Mouse (Mus musculus): ENCODE measurements around the gene Tesk1. TPM values are rescaled to one million over a fixed set of nuclear protein-coding genes. Genes with fewer than 3 reads are reported as not detected.

The Tesk1 gene
- polyA plus RNA-seq, 1 experiment: 59.0 TPM

- TF ChIP-seq POLR2A (IDR thresholded peaks at IDR 0.05; ENCODE audit: low read depth, low read length) (no peak), CTCF (conservative IDR thresholded peaks at IDR 0.05; ENCODE audit: insufficient read depth, insufficient read length, low read depth, low read length) (no peak)
- Histone ChIP-seq H3K27me3 (replicated peaks; ENCODE audit: control insufficient read depth, insufficient read depth, low read length) (no peaks in the 10 kb centered on the region), H3K4me1 (ENCODE audit: control insufficient read depth, insufficient read depth, low read length) (no peaks in the 10 kb centered on the region), H3K36me3 (ENCODE audit: control insufficient read depth, insufficient read depth, low read length) (no peaks in the 10 kb centered on the region), H3K4me3 (ENCODE audit: insufficient read depth, low read depth, low read length) (no peak overlapping the region), H3K27ac (ENCODE audit: insufficient read depth, low read depth, low read length) (no peak overlapping the region)
- 76% methylated on average over 1 of the region's 1 CpGs for WGBS
- no peak for DNase-seq
Observed at GRCm38 (mm10) chr4:43432832-43433231, 8.9 kb upstream of the Tesk1 start.

- TF ChIP-seq CTCF (conservative IDR thresholded peaks at IDR 0.05; ENCODE audit: insufficient read depth, insufficient read length, low read depth, low read length) (peak; percentile 98), POLR2A (IDR thresholded peaks at IDR 0.05; ENCODE audit: low read depth, low read length) (peak; percentile 95)
- Histone ChIP-seq H3K27me3 (replicated peaks; ENCODE audit: control insufficient read depth, insufficient read depth, low read length) (no peaks in the 10 kb centered on the region), H3K4me1 (ENCODE audit: control insufficient read depth, insufficient read depth, low read length) (peaks cover 5% of the 10 kb centered on the region; the same call in 1 of the 2 replicates), H3K36me3 (ENCODE audit: control insufficient read depth, insufficient read depth, low read length) (peaks cover 1% of the 10 kb centered on the region; the same call in 1 of the 2 replicates), H3K4me3 (ENCODE audit: insufficient read depth, low read depth, low read length) (peak overlapping the region; percentile 76), H3K27ac (ENCODE audit: insufficient read depth, low read depth, low read length) (peak overlapping the region; percentile 94)
- peak; percentile 100 for DNase-seq
- under 1% methylated on average over 33 of the region's 33 CpGs for WGBS
Observed at GRCm38 (mm10) chr4:43442044-43442443, 305 bp downstream of the Tesk1 start.

DNA sequence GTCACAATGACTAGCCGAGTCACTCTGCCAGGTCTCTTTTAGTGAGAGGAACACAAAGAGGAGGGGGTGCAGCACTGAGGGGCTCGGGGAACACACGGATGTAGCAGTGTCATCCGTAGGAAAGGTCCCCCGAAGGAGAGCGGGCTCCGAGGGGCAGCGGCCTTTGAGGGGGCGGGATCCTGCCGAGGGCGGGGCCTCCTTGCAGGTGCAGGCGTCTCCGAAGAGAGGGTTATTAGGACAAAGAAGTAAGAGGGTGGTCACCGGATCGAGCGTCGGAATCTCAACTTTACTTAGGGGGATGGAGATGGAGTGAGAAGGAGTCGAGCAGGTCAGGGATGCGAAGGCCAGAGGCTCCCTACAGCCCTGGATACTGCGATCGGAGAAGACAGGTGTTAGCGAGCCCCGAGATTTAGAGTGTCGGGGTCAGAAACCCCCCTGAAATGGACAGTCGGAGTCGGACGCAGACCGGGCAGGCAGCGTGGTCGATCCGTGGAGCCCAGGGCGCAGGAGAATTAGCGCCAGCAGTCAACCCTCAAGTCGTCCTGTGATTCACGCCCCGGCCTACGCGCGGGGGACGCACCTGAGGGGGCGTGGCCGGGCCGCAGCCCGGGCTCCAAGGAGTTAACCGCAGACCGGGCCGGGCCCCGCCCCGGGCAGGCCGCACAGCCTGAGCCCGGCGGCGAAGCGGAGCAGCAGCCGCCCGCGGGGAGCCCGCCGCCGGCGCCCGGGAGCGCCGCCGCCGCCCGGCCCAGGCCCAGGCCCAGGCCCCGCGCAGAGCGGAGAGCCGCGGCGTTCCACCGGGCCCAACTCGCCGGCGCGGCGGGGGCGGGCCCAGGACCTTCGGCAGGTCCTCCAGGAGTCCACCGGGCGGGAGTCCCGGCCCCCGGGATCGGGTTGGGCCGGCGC lies 970 bp downstream of the Tesk1 start:
- TF ChIP-seq POLR2A (IDR thresholded peaks at IDR 0.05; ENCODE audit: low read depth, low read length) (peak; percentile 5), CTCF (conservative IDR thresholded peaks at IDR 0.05; ENCODE audit: insufficient read depth, insufficient read length, low read depth, low read length) (no peak)

GRCm38 (mm10) chr4:43443511-43443910 lies 1.8 kb downstream of the Tesk1 start:
- H3K27me3 ChIP-seq (replicated peaks; ENCODE audit: control insufficient read depth, insufficient read depth, low read length): no peaks in the 10 kb centered on the region
- H3K36me3 ChIP-seq (ENCODE audit: control insufficient read depth, insufficient read depth, low read length): peaks cover 1% of the 10 kb centered on the region; the same call in 1 of the 2 replicates
- TF ChIP-seq CTCF (conservative IDR thresholded peaks at IDR 0.05; ENCODE audit: insufficient read depth, insufficient read length, low read depth, low read length) (no peak), POLR2A (IDR thresholded peaks at IDR 0.05; ENCODE audit: low read depth, low read length) (no peak)
- DNase-seq: peak; percentile 41
- H3K27ac ChIP-seq (ENCODE audit: insufficient read depth, low read depth, low read length): no peak overlapping the region
- 1% methylated on average over 28 of the region's 28 CpGs for WGBS
- H3K4me3 ChIP-seq (ENCODE audit: insufficient read depth, low read depth, low read length): peak overlapping the region; percentile 76
- peaks cover 5% of the 10 kb centered on the region; the same call in 1 of the 2 replicates for H3K4me1 ChIP-seq (ENCODE audit: control insufficient read depth, insufficient read depth, low read length)

More for the DNA sequence above, 970 bp downstream of the Tesk1 start:
- WGBS: under 1% methylated on average over 75 of the region's 88 CpGs
- Histone ChIP-seq H3K27me3 (replicated peaks; ENCODE audit: control insufficient read depth, insufficient read depth, low read length) (no peaks in the 10 kb centered on the region), H3K36me3 (ENCODE audit: control insufficient read depth, insufficient read depth, low read length) (peaks cover 1% of the 10 kb centered on the region; the same call in 1 of the 2 replicates), H3K4me3 (ENCODE audit: insufficient read depth, low read depth, low read length) (peak overlapping the region; percentile 76), H3K4me1 (ENCODE audit: control insufficient read depth, insufficient read depth, low read length) (peaks cover 5% of the 10 kb centered on the region; the same call in 1 of the 2 replicates), H3K27ac (ENCODE audit: insufficient read depth, low read depth, low read length) (peak overlapping the region; percentile 94)
- DNase-seq: peak; percentile 85

- H3K27me3 ChIP-seq (replicated peaks; ENCODE audit: control insufficient read depth, insufficient read depth, low read length): no peaks in the 10 kb centered on the region
- no peak overlapping the region for H3K4me3 ChIP-seq (ENCODE audit: insufficient read depth, low read depth, low read length)
- 76% methylated on average over 13 of the region's 13 CpGs for WGBS
- DNase-seq: no peak
- peaks cover 5% of the 10 kb centered on the region; the same call in 1 of the 2 replicates for H3K4me1 ChIP-seq (ENCODE audit: control insufficient read depth, insufficient read depth, low read length)
- peaks cover 1% of the 10 kb centered on the region; the same call in 1 of the 2 replicates for H3K36me3 ChIP-seq (ENCODE audit: control insufficient read depth, insufficient read depth, low read length)
- TF ChIP-seq POLR2A (IDR thresholded peaks at IDR 0.05; ENCODE audit: low read depth, low read length): no peak
- TF ChIP-seq CTCF (conservative IDR thresholded peaks at IDR 0.05; ENCODE audit: insufficient read depth, insufficient read length, low read depth, low read length): no peak
- H3K27ac ChIP-seq (ENCODE audit: insufficient read depth, low read depth, low read length): no peak overlapping the region
Observed at GRCm38 (mm10) chr4:43447251-43447650, 5.5 kb downstream of the Tesk1 start.

GRCm38 (mm10) chr4:43448554-43448953 lies 6.8 kb downstream of the Tesk1 start:
- H3K4me1 ChIP-seq (ENCODE audit: control insufficient read depth, insufficient read depth, low read length): peaks cover 5% of the 10 kb centered on the region; the same call in 1 of the 2 replicates
- H3K36me3 ChIP-seq (ENCODE audit: control insufficient read depth, insufficient read depth, low read length): peaks cover 1% of the 10 kb centered on the region; the same call in 1 of the 2 replicates
- no peak for DNase-seq
- no peak overlapping the region for H3K4me3 ChIP-seq (ENCODE audit: insufficient read depth, low read depth, low read length)
- 95% methylated on average over 3 of the region's 3 CpGs for WGBS
- no peak overlapping the region for H3K27ac ChIP-seq (ENCODE audit: insufficient read depth, low read depth, low read length)
- no peak for TF ChIP-seq POLR2A (IDR thresholded peaks at IDR 0.05; ENCODE audit: low read depth, low read length)
- TF ChIP-seq CTCF (conservative IDR thresholded peaks at IDR 0.05; ENCODE audit: insufficient read depth, insufficient read length, low read depth, low read length): no peak
- no peaks in the 10 kb centered on the region for H3K27me3 ChIP-seq (replicated peaks; ENCODE audit: control insufficient read depth, insufficient read depth, low read length)

- TF ChIP-seq POLR2A (IDR thresholded peaks at IDR 0.05; ENCODE audit: low read depth, low read length): no peak
- no peak for TF ChIP-seq CTCF (conservative IDR thresholded peaks at IDR 0.05; ENCODE audit: insufficient read depth, insufficient read length, low read depth, low read length)
- H3K27ac ChIP-seq (ENCODE audit: insufficient read depth, low read depth, low read length): no peak overlapping the region
- no peaks in the 10 kb centered on the region for H3K27me3 ChIP-seq (replicated peaks; ENCODE audit: control insufficient read depth, insufficient read depth, low read length)
- H3K4me3 ChIP-seq (ENCODE audit: insufficient read depth, low read depth, low read length): no peak overlapping the region
- H3K4me1 ChIP-seq (ENCODE audit: control insufficient read depth, insufficient read depth, low read length): peaks cover 5% of the 10 kb centered on the region; the same call in 1 of the 2 replicates
- no peaks in the 10 kb centered on the region for H3K36me3 ChIP-seq (ENCODE audit: control insufficient read depth, insufficient read depth, low read length)
- DNase-seq: peak; percentile 34
- 59% methylated on average over 11 of the region's 11 CpGs for WGBS
Observed at GRCm38 (mm10) chr4:43452315-43452714, 10.6 kb downstream of the Tesk1 start.

All from kidney, adult 2 months (tissue).